Mouse (Mus musculus): Measurements from ENCODE around the gene Ptgfrn.

DNA sequence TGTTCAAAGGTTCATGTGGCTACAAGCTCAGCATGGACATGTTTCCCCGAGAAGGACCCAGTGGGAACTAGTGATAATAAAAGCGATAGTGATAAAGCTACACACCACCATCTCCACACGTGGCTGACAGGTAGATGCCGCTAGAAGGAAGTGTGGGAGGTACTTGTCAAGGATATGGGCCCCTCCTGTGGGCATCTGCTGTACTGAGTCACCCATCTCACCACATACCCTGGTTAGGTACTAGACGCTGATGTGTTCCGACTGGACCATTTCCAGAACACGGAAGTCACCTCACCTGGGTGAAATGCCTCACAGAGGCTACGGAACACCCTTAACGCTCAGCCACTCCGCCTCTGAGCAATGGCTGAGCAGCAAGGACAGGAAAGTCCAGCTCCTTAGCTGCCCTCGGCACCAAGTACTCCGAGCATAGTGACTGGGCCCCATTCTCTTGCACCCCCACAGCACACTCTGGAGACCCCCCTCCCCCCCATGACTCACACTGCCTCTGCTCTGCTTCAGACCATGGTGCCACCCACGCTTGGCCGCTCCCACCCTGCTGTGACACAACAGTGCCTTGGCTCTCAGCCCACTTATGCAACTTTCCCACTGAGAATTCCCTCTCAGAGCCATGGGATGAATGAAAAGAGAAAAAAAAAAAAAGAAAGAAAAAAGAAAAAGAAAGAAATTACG is 62.3 kb downstream of the Ptgfrn start:
- TF ChIP-seq POLR2A (IDR thresholded peaks at IDR 0.05; ENCODE audit: control insufficient read depth, low read depth, low read length), result no peak
- no peak for TF ChIP-seq CTCF (IDR thresholded peaks at IDR 0.05; ENCODE audit: control insufficient read depth, insufficient read depth, insufficient replicate concordance, low read depth, low read length)

Data from testis, adult 2 months (tissue).